Mouse (Mus musculus): ENCODE measurements at regions not wholly inside any gene's neighbourhood (a gene's known extent, or its start where the extent isn't known, plus 50 kb on each side); places are given as distances from the start of the nearest gene placed in this dataset.

DNA sequence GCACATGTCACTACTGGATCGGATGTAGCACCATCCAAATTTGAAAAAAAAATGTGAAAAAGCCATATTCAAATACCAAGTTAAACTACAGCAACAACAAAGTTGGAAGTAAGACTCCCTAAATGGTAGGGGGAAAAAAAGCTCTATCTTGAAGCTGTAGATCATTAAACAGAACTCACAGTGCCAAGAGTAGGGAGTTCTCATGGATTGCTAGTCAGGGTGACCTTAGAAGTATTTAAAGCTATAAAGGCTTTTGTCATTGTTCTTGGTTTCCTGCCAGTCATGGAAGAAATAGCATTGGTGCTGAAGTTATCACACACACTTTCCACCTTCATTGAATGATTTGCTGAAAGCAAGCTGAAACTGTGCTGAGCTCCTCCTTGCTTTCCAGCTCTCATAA, 1122.1 kb downstream of the Adgrl3 start:
- TF ChIP-seq FLI1 (IDR thresholded peaks at IDR 0.05; ENCODE audit: low read length) (no peak), GATA1 (IDR thresholded peaks at IDR 0.05; ENCODE audit: borderline replicate concordance, low read length) (no peak)
